Mouse (Mus musculus): Measurements from ENCODE around the gene Wdr66. TPM values are rescaled to one million over a fixed set of nuclear protein-coding genes. Genes with fewer than 3 reads are reported as not detected.

The Wdr66 gene
- polyA plus RNA-seq, 3 experiments from 2014 or later: 0.74 to 4.2 (median 2.4) TPM

- ATAC-seq: no peak
Measured at GRCm38 (mm10) chr5:123362911-123363310, 111.0 kb downstream of the Wdr66 start.

- ATAC-seq: no peak
Measured at GRCm38 (mm10) chr5:123364302-123364971, 112.5 kb downstream of the Wdr66 start.

- ATAC-seq: peak; percentile 52
Measured at GRCm38 (mm10) chr5:123368869-123369488, 117.1 kb downstream of the Wdr66 start.

- no peak for ATAC-seq
Measured at GRCm38 (mm10) chr5:123370049-123370448, 118.1 kb downstream of the Wdr66 start.

GRCm38 (mm10) chr5:123375262-123375661, 123.4 kb downstream of the Wdr66 start:
- no peak for ATAC-seq

- no peak for ATAC-seq
Measured at GRCm38 (mm10) chr5:123375793-123376452, 124.0 kb downstream of the Wdr66 start.

- ATAC-seq: no peak
Measured at GRCm38 (mm10) chr5:123376569-123376968, 124.7 kb downstream of the Wdr66 start.

Other genes starting within 250 kb of the Wdr66 start
- 10 to 100 TPM in 1 of 3 experiments, 1 to 10 TPM in 2; 7.3 to 10.0 (median 8.0) TPM for gene Orai1, start 237.0 kb upstream of the Wdr66 start, polyA plus RNA-seq (2017; shearing (Covaris generic))
- gene Morn3, start 205.1 kb upstream of the Wdr66 start, polyA plus RNA-seq (2017; shearing (Covaris generic)): 1 to 10 TPM; 2.6 to 7.4 (median 6.1) TPM
- gene Tmem120b, start 183.7 kb upstream of the Wdr66 start, polyA plus RNA-seq (2017; shearing (Covaris generic)): 1 to 10 TPM; 1.1 to 2.1 (median 1.5) TPM
- 10 to 100 TPM; 62.4 to 71.7 (median 66.6) TPM for gene Rhof, start 119.4 kb upstream of the Wdr66 start, polyA plus RNA-seq (2017; shearing (Covaris generic))
- gene Setd1b, start 109.9 kb upstream of the Wdr66 start, polyA plus RNA-seq (2017; shearing (Covaris generic)): 10 to 100 TPM; 13.0 to 17.7 (median 16.0) TPM
- gene Psmd9, start 82.7 kb upstream of the Wdr66 start, polyA plus RNA-seq (2017; shearing (Covaris generic)): 10 to 100 TPM; 36.1 to 40.9 (median 39.8) TPM
- not detected for gene Hpd, start 69.4 kb upstream of the Wdr66 start, polyA plus RNA-seq (2017; shearing (Covaris generic))
- gene Bcl7a, start 91.7 kb downstream of the Wdr66 start, polyA plus RNA-seq (2017; shearing (Covaris generic)): 10 to 100 TPM in 1 of 3 experiments, 1 to 10 TPM in 2; 3.4 to 13.1 (median 6.7) TPM
- 10 to 100 TPM; 11.3 to 26.3 (median 18.1) TPM for gene Mlxip, start 142.7 kb downstream of the Wdr66 start, polyA plus RNA-seq (2017; shearing (Covaris generic))
- gene Lrrc43, start 237.2 kb downstream of the Wdr66 start, polyA plus RNA-seq (2017; shearing (Covaris generic)): not detected
- not detected for gene Il31, start 237.4 kb downstream of the Wdr66 start, polyA plus RNA-seq (2017; shearing (Covaris generic))

Data from inflammation-experienced regulatory T-cells, adult 6 months (primary cell).